Mouse (Mus musculus) erythroblast, embryonic 14.5 days (primary cell): ENCODE measurements around the gene Prl.

Experiments
- GATA1 ChIP-seq: IDR thresholded peaks from 2 replicates; pipeline ENCODE4 v1.6.1; 2012; ENCODE audit warnings: low read length, inconsistent platforms, mixed read lengths
- TAL1 ChIP-seq: IDR thresholded peaks from 3 replicates; pipeline ENCODE4 v1.6.1; 2012; ENCODE audit warnings: low read length, inconsistent platforms, mixed read lengths

- TF ChIP-seq GATA1 (no peak), TAL1 (no peak)
These were observed 28.7 kb upstream of the Prl start for GRCm38 (mm10) chr13:27028501-27029240.
